Mouse (Mus musculus): ENCODE results near the gene Tomm5.

Gene Tomm5

GRCm38 (mm10) chr4:45107601-45108277 lies at the start of gene Tomm5:
Gene Tomm5 (minus strand): TSS chr4:45108114.
- peak; percentile 90 to 93 for DNase-seq

- DNase-seq = no peak
Measured at GRCm38 (mm10) chr4:45156433-45156832, 48.5 kb upstream of the Tomm5 start.

- DNase-seq = no peak
Measured at GRCm38 (mm10) chr4:45143005-45143404, 35.1 kb upstream of the Tomm5 start.

- DNase-seq = no peak
Measured at GRCm38 (mm10) chr4:45142411-45142810, 34.5 kb upstream of the Tomm5 start.

- no peak for DNase-seq
Measured at GRCm38 (mm10) chr4:45141835-45142234, 33.9 kb upstream of the Tomm5 start.

- DNase-seq = no peak
Measured at GRCm38 (mm10) chr4:45137636-45138035, 29.7 kb upstream of the Tomm5 start.

- no peak for DNase-seq
Measured at GRCm38 (mm10) chr4:45134471-45134870, 26.6 kb upstream of the Tomm5 start.

- no peak for DNase-seq
Measured at GRCm38 (mm10) chr4:45131021-45131420, 23.1 kb upstream of the Tomm5 start.

- DNase-seq = no peak
Measured at GRCm38 (mm10) chr4:45121311-45121710, 13.4 kb upstream of the Tomm5 start.

- DNase-seq = peak in 1 of 2 experiments; percentile 9
Measured at GRCm38 (mm10) chr4:45108456-45109110, 669 bp upstream of the Tomm5 start.

- DNase-seq = no peak
Measured at GRCm38 (mm10) chr4:45107066-45107465, 848 bp downstream of the Tomm5 start.

- no peak for DNase-seq
Measured at GRCm38 (mm10) chr4:45106409-45106808, 1.5 kb downstream of the Tomm5 start.

GRCm38 (mm10) chr4:45097198-45097872 lies 10.6 kb downstream of the Tomm5 start:
- DNase-seq = peak; percentile 68 to 70

- DNase-seq = no peak
Measured at GRCm38 (mm10) chr4:45084895-45085290, 23.0 kb downstream of the Tomm5 start.

GRCm38 (mm10) chr4:45084021-45084894 lies 23.7 kb downstream of the Tomm5 start, which contains the start of gene Fbxo10:
Gene Fbxo10 (minus strand): TSS chr4:45084604.
- DNase-seq = peak; percentile 85 to 93

- DNase-seq = peak in 1 of 2 experiments; percentile 11
Measured at GRCm38 (mm10) chr4:45083487-45083886, 24.4 kb downstream of the Tomm5 start.

GRCm38 (mm10) chr4:45082951-45083350 lies 25.0 kb downstream of the Tomm5 start:
- no peak for DNase-seq

GRCm38 (mm10) chr4:45081041-45081440 lies 26.9 kb downstream of the Tomm5 start:
- DNase-seq = peak; percentile 49 to 55

- no peak for DNase-seq
Measured at GRCm38 (mm10) chr4:45073544-45073943, 34.4 kb downstream of the Tomm5 start.

- no peak for DNase-seq
Measured at GRCm38 (mm10) chr4:45072261-45072973, 35.5 kb downstream of the Tomm5 start.

- DNase-seq = no peak
Measured at GRCm38 (mm10) chr4:45067742-45068141, 40.2 kb downstream of the Tomm5 start.
